Comparison of ENCODE assay signal across 38 mouse cellular contexts in genomic region chr19:6069851-6070250, GRCm38 (mm10). TPM values are rescaled to one million over a fixed set of nuclear protein-coding genes. Genes with fewer than 3 reads are reported as not detected.
"Had no signal": no experiment of that assay in that cellular context is flagged by ENCODE, and none has a peak within 500 bp of the region (broad histone marks: within the 10 kb centered on the region; RNA-seq: fewer than 3 reads in every experiment).

No protein-coding gene starts in this region.

- H3K9me3 ChIP-seq: heart, embryonic 13.5 days; heart, embryonic 15.5 days; hindbrain, embryonic 13.5 days; hindbrain, embryonic 15.5 days; limb, embryonic 10.5 days; limb, embryonic 12.5 days; liver, embryonic 13.5 days; liver, embryonic 15.5 days had no signal

- H3K27ac ChIP-seq: heart, embryonic 13.5 days; heart, embryonic 15.5 days; hindbrain, embryonic 13.5 days; hindbrain, embryonic 15.5 days; hindbrain, postnatal 0 days; layer of hippocampus, adult 2 months; left cerebral cortex, adult 2 months; limb, embryonic 10.5 days; limb, embryonic 12.5 days; liver, embryonic 13.5 days; liver, embryonic 15.5 days had no signal

- H3K27me3 ChIP-seq: heart, embryonic 13.5 days; heart, embryonic 15.5 days; hindbrain, embryonic 13.5 days; hindbrain, embryonic 15.5 days; limb, embryonic 12.5 days; liver, embryonic 13.5 days; liver, embryonic 15.5 days had no signal

- H3K4me3 ChIP-seq: heart, embryonic 13.5 days; heart, embryonic 15.5 days; hindbrain, embryonic 13.5 days; hindbrain, embryonic 15.5 days; layer of hippocampus, adult 2 months; left cerebral cortex, adult 2 months; limb, embryonic 10.5 days; limb, embryonic 12.5 days; liver, embryonic 13.5 days; liver, embryonic 15.5 days had no signal

- ATAC-seq: hindbrain, postnatal 0 days; intestine, embryonic 16.5 days had no signal

- DNase-seq: gastrocnemius, postnatal 14 days; gastrocnemius, postnatal 36 days; heart, adult 18-20 months; heart, postnatal 14 days; heart, postnatal 36 days; kidney, adult 11 months; kidney, adult 2 months; kidney, postnatal 10 days; kidney, postnatal 25 days; kidney, postnatal 4 days; liver; liver, embryonic 13.5 days had no signal

RNA-seq across cellular contexts. Expression of gene Tmem262, which starts 10.0 kb away (rescaled TPM):
- total RNA-seq: gastrocnemius, adult 18-20 months; gastrocnemius, adult 8-10 months; gastrocnemius, postnatal 14 days; gastrocnemius, postnatal 36 days; heart, adult 18-20 months; heart, adult 8-10 months; heart, postnatal 14 days; heart, postnatal 36 days; hematopoietic stem cell, adult 5-6 weeks; hindbrain, postnatal 0 days; layer of hippocampus, adult 2 months; layer of hippocampus, postnatal 10 days; layer of hippocampus, postnatal 25 days; left cerebral cortex, adult 2 months; left cerebral cortex, postnatal 14 days; left cerebral cortex, postnatal 36 days had no signal
- polyA plus RNA-seq: gonadal fat pad, adult 2 months; heart, embryonic 11.5 days; heart, embryonic 13.5 days; heart, embryonic 15.5 days; heart, postnatal 0 days; hindbrain, embryonic 11.5 days; hindbrain, embryonic 13.5 days; hindbrain, embryonic 15.5 days; hindbrain, postnatal 0 days; intestine, embryonic 14.5 days; intestine, embryonic 16.5 days; kidney, embryonic 14.5 days; kidney, embryonic 16.5 days; limb, embryonic 10.5 days; limb, embryonic 12.5 days; liver, embryonic 13.5 days; liver, embryonic 15.5 days had no signal

RNA-seq across cellular contexts. Expression of gene Gm28374, which starts 12.2 kb away (rescaled TPM):
- total RNA-seq: gastrocnemius, adult 18-20 months; gastrocnemius, adult 8-10 months; gastrocnemius, postnatal 14 days; gastrocnemius, postnatal 36 days; heart, adult 8-10 months; heart, postnatal 14 days; heart, postnatal 36 days; hematopoietic stem cell, adult 5-6 weeks; layer of hippocampus, adult 2 months; layer of hippocampus, postnatal 25 days had no signal
- polyA plus RNA-seq: kidney, adult 2 months had no signal
